Mouse (Mus musculus) MEL (cell line): Measurements from ENCODE around the gene Otof.

Source experiments
- BHLHE40 ChIP-seq: IDR thresholded peaks from 2 replicates; pipeline ENCODE4 v1.6.1; 2012; ENCODE audit warnings: low read depth, mild to moderate bottlenecking, inconsistent platforms, low read length, improper control_type of control experiment, borderline replicate concordance
- CHD2 ChIP-seq: IDR thresholded peaks from 2 replicates; pipeline ENCODE4 v1.6.1; 2011; ENCODE audit warnings: low read length, improper control_type of control experiment
- CTCF ChIP-seq, 3 experiments: IDR thresholded peaks in 2 of 3; conservative IDR thresholded peaks in 1 of 3; 2 replicates each; pipeline ENCODE4 v1.5.1; 2011 to 2012; ENCODE audit warnings: low read length in 3 of 3, low read depth in 2 of 3, mild to moderate bottlenecking in 2 of 3, improper control_type of control experiment in 1 of 3, inconsistent platforms in 1 of 3, mixed read lengths in 1 of 3, moderate library complexity in 1 of 3; ENCODE audit not compliant: control insufficient read depth in 1 of 3, insufficient read depth in 1 of 3, poor library complexity in 1 of 3, severe bottlenecking in 1 of 3
- ELF1 ChIP-seq: IDR thresholded peaks from 2 replicates; pipeline ENCODE4 v1.6.1; 2014; ENCODE audit warnings: low read depth, mild to moderate bottlenecking, inconsistent platforms, low read length, improper control_type of control experiment, moderate library complexity
- HCFC1 ChIP-seq: IDR thresholded peaks from 2 replicates; pipeline ENCODE4 v1.6.1; 2012; ENCODE audit warnings: low read depth, mild to moderate bottlenecking, inconsistent platforms, low read length, improper control_type of control experiment, moderate library complexity
- MAFK ChIP-seq: IDR thresholded peaks from 2 replicates; pipeline ENCODE4 v1.6.1; 2011; ENCODE audit warnings: low read depth, mild to moderate bottlenecking, low read length, improper control_type of control experiment, borderline replicate concordance
- MEF2A ChIP-seq: IDR thresholded peaks from 2 replicates; pipeline ENCODE4 v1.6.1; 2014; ENCODE audit warnings: low read depth, mild to moderate bottlenecking, inconsistent platforms, low read length, improper control_type of control experiment; ENCODE audit not compliant: poor library complexity, insufficient replicate concordance, severe bottlenecking; ENCODE audit errors: extremely low read depth
- MXI1 ChIP-seq: IDR thresholded peaks from 2 replicates; pipeline ENCODE4 v1.6.1; 2011; ENCODE audit warnings: mild to moderate bottlenecking, low read depth, low read length, improper control_type of control experiment
- POLR2A ChIP-seq, 2 experiments: IDR thresholded peaks; 2 replicates each; pipeline ENCODE4 v1.6.1; 2011 to 2012; ENCODE audit warnings: low read length in 2 of 2, mild to moderate bottlenecking in 2 of 2, control low read depth in 1 of 2, improper control_type of control experiment in 1 of 2, low read depth in 1 of 2, moderate library complexity in 1 of 2; ENCODE audit not compliant: control insufficient read depth in 1 of 2, insufficient read depth in 1 of 2, poor library complexity in 1 of 2
- POLR2AphosphoS2 ChIP-seq: IDR thresholded peaks from 2 replicates; pipeline ENCODE4 v1.6.1; 2011; ENCODE audit warnings: low read length, improper control_type of control experiment
- TBP ChIP-seq: IDR thresholded peaks from 2 replicates; pipeline ENCODE4 v1.8.0; 2011; ENCODE audit warnings: low read depth, low read length, improper control_type of control experiment

- no peak for TF ChIP-seq CTCF (IDR thresholded peaks at IDR 0.05 in 2 of 3, conservative IDR thresholded peaks at IDR 0.05 in 1 of 3; ENCODE audit: control insufficient read depth in 1 of 3, insufficient read depth in 1 of 3, low read depth in 2 of 3, low read length in 3 of 3, poor library complexity in 1 of 3, severe bottlenecking in 1 of 3)
- TF ChIP-seq BHLHE40, result no peak
- TF ChIP-seq POLR2A (IDR thresholded peaks at IDR 0.05; ENCODE audit: control insufficient read depth in 1 of 2, insufficient read depth in 1 of 2, low read depth in 1 of 2, low read length in 2 of 2, poor library complexity in 1 of 2), result no peak
- TF ChIP-seq MEF2A, result no peak
- TF ChIP-seq ELF1, result no peak
- TF ChIP-seq TBP, result no peak
- TF ChIP-seq MXI1, result no peak
- TF ChIP-seq CHD2, result no peak
- TF ChIP-seq POLR2AphosphoS2, result no peak
- TF ChIP-seq MAFK, result no peak
- TF ChIP-seq HCFC1, result no peak
Measured at GRCm38 (mm10) chr5:30411524-30411923, 50.2 kb downstream of the Otof start.
